Mouse (Mus musculus) stomach, postnatal 0 days (tissue): ENCODE results near the gene Polrmt.

ENCODE experiments used
- CTCF ChIP-seq: IDR thresholded peaks from 2 replicates; pipeline ENCODE4 v1.5.1; 2016; ENCODE audit warnings: antibody characterized with exemption, low read depth, mild to moderate bottlenecking, moderate library complexity
- EP300 ChIP-seq: optimal IDR thresholded peaks from 2 replicates; pipeline ENCODE3; 2016; ENCODE audit warnings: antibody characterized with exemption

- TF ChIP-seq CTCF (peak; percentile 51), EP300 (no peak)
These were observed 28.3 kb upstream of the Polrmt start for GRCm38 (mm10) chr10:79774486-79775279.
